Mouse (Mus musculus) myocyte (in vitro differentiated cells): ENCODE data around the gene Tmem251.

Source experiments
- CEBPB ChIP-seq: IDR thresholded peaks from 2 replicates; pipeline ENCODE4 v1.6.1; 2011; ENCODE audit warnings: mild to moderate bottlenecking, moderate library complexity; ENCODE audit not compliant: poor library complexity, insufficient read depth, severe bottlenecking
- MAX ChIP-seq: IDR thresholded peaks from one replicate; pipeline ENCODE4 v1.6.1; 2011; ENCODE audit warnings: low read depth, mild to moderate bottlenecking, control low read depth
- POLR2A ChIP-seq: IDR thresholded peaks from one replicate; pipeline ENCODE4 v1.6.1; 2011; ENCODE audit warnings: low read depth, mild to moderate bottlenecking, control low read depth, moderate library complexity; ENCODE audit not compliant: insufficient read length

DNA sequence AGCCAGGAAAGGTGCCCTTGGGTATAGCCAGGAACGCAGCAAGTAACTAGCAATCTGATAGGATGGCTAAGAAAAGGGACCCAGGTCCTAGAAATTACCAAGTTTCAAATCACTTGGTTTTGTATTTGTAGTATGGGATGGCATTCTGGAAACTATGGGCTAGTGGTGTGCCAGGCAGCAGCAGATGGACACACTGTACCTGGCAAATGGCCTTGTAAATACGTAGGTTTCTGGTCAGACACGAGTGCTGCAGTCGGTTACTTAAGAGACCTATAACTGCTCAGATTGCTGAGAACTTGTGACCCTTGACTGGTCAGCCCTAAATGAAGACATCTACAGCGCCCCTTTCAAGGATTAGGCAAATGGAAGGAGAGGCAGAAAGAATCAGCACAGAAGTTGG lies 34.6 kb downstream of the Tmem251 start:
- TF ChIP-seq CEBPB (no peak), MAX (no peak), POLR2A (no peak)
